Mouse (Mus musculus) lung, embryonic 15.5 days (tissue): ENCODE data around the gene Ccdc33. TPM values are rescaled to one million over a fixed set of nuclear protein-coding genes. Genes with fewer than 3 reads are reported as not detected.

Experiments
- ATAC-seq: fragments of 200-750 bp; cut with Nextera tagmentation; 2 replicates; pipeline ENCODE4 v1.8.0; 2017; ENCODE audit warnings: moderate number of reproducible peaks, borderline replicate concordance; ENCODE audit not compliant: low FRiP score, low TSS enrichment; ENCODE audit errors: extremely low read depth
- H3K27ac ChIP-seq: fragments of 300-500 bp; sonication (generic); 2 replicates; pipeline ENCODE4 v1.5.1; 2015; ENCODE audit warnings: moderate library complexity, mild to moderate bottlenecking, inconsistent platforms
- H3K27me3 ChIP-seq: fragments of 300-500 bp; sonication (generic); 2 replicates; pipeline ENCODE4 v1.6.1; 2015; ENCODE audit warnings: inconsistent platforms
- H3K36me3 ChIP-seq: fragments of 300-500 bp; sonication (generic); 2 replicates; pipeline ENCODE4 v1.6.1; 2015; ENCODE audit warnings: inconsistent platforms
- H3K4me1 ChIP-seq: fragments of 300-500 bp; sonication (generic); 2 replicates; pipeline ENCODE4 v1.6.1; 2015; ENCODE audit warnings: inconsistent platforms
- H3K4me2 ChIP-seq: fragments of 300-500 bp; sonication (generic); 2 replicates; pipeline ENCODE4 v1.6.1; 2015; ENCODE audit warnings: inconsistent platforms, mild to moderate bottlenecking, moderate library complexity
- H3K4me3 ChIP-seq: fragments of 300-500 bp; sonication (generic); 2 replicates; pipeline ENCODE4 v1.5.1; 2015; ENCODE audit warnings: mild to moderate bottlenecking, inconsistent platforms
- H3K9ac ChIP-seq: fragments of 300-500 bp; sonication (generic); 2 replicates; pipeline ENCODE4 v1.6.1; 2015; ENCODE audit warnings: inconsistent platforms
- H3K9me3 ChIP-seq: fragments of 300-500 bp; sonication (generic); 2 replicates; pipeline ENCODE4 v1.6.1; 2016; ENCODE audit warnings: inconsistent platforms
- WGBS: fragments of 180-500 bp; shearing (Covaris S2); methylation state at CpG from one replicate; pipeline ENCODE4 v1.1.7; 2015; 5-methylcytosine and 5-hydroxymethylcytosine counted together
- polyA plus RNA-seq: library from polyadenylated mRNA; unstranded; fragments of >200 nt; fragmentation: Nextera tagmentation; extraction: Ambion mirVana; gene quantifications from 2 replicates; pipeline ENCODE4 v1.2.1, GENCODE M21; 2015

Ccdc33 gene
- polyA plus RNA-seq = 0.05 and 0.16 TPM in 2 replicates

- Histone ChIP-seq H3K4me1 (peaks cover 15% of the 10 kb centered on the region), H3K9ac (no peak within 1 kb of the TSS), H3K27ac (no peak within 1 kb of the TSS), H3K9me3 (no peaks in the 10 kb centered on the region), H3K4me2 (no peak within 1 kb of the TSS), H3K4me3 (no peak within 1 kb of the TSS), H3K27me3 (peaks cover 6% of the 10 kb centered on the region), H3K36me3 (no peaks in the 10 kb centered on the region)
- 12% methylated on average over 2 of the region's 2 CpGs for WGBS
- no peak for ATAC-seq
These were observed at the start of gene Ccdc33 for GRCm38 (mm10) chr9:58118671-58119070. Ccdc33 (minus strand) TSS chr9:58118823.

- ATAC-seq = no peak
- no peak overlapping the region for H3K27ac ChIP-seq
- H3K36me3 ChIP-seq = no peaks in the 10 kb centered on the region
- H3K4me3 ChIP-seq = no peak overlapping the region
- H3K27me3 ChIP-seq = no peaks in the 10 kb centered on the region
- H3K9me3 ChIP-seq = no peaks in the 10 kb centered on the region
- no peak overlapping the region for H3K4me2 ChIP-seq
- H3K9ac ChIP-seq = no peak overlapping the region
- WGBS = 71% methylated on average over 1 of the region's 1 CpGs
- no peaks in the 10 kb centered on the region; the same call in 1 of the 2 replicates for H3K4me1 ChIP-seq
These were observed 47.2 kb upstream of the Ccdc33 start for GRCm38 (mm10) chr9:58165779-58166178.

DNA sequence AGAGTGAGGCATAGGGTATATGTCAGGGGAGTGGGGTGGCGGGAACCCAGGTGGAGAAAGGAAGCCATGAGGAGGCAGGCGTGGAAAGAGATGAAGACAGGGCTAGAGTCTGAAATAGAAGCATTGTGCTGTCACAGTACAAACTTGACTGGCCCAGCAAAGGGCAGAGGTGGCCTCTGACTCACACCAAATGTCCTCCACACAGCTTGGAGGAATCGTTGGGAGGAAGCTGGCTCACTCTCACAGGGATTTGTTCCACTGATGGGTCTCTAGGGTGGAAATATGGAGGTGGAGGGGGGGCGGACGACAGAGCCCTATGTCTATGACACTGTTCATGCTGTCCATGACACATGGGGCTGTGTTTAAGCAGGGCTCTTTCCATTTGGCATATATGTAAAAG lies 44.5 kb upstream of the Ccdc33 start:
- WGBS = 63% methylated on average over 5 of the region's 5 CpGs
- Histone ChIP-seq H3K4me1 (peaks cover 24% of the 10 kb centered on the region), H3K4me3 (no peak overlapping the region), H3K27ac (no peak overlapping the region), H3K9ac (no peak overlapping the region), H3K27me3 (no peaks in the 10 kb centered on the region), H3K4me2 (no peak overlapping the region), H3K36me3 (no peaks in the 10 kb centered on the region), H3K9me3 (no peaks in the 10 kb centered on the region)
- ATAC-seq = no peak

DNA sequence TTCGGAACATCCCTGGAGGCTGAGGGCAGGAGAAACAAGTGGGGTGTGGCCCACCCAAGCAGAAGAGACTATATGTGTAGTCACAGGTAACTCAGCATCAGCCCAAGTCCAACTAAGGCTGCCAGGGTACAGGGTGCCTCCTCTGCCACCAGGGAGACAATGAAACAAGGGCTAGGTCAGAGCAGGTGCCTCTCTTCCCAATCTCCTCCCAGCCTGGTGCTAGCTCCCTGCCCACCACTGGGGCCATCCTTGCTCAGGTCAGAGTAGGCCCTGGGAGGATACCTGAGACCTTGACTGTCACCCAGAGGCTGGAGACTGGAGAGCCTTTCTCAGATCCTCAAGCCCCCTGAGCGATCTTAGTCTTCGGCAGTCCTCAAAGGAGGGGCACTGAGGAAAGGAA lies 43.5 kb upstream of the Ccdc33 start:
- Histone ChIP-seq H3K36me3 (no peaks in the 10 kb centered on the region), H3K27ac (no peak overlapping the region), H3K9ac (no peak overlapping the region), H3K9me3 (no peaks in the 10 kb centered on the region), H3K4me3 (no peak overlapping the region), H3K4me1 (peaks cover 34% of the 10 kb centered on the region), H3K4me2 (no peak overlapping the region), H3K27me3 (no peaks in the 10 kb centered on the region)
- 88% methylated on average over 3 of the region's 3 CpGs for WGBS
- ATAC-seq = no peak

- Histone ChIP-seq H3K9ac (no peak overlapping the region), H3K9me3 (no peaks in the 10 kb centered on the region), H3K27me3 (no peaks in the 10 kb centered on the region), H3K36me3 (no peaks in the 10 kb centered on the region), H3K27ac (peak overlapping the region; percentile 97), H3K4me3 (no peak overlapping the region), H3K4me1 (peaks cover 53% of the 10 kb centered on the region), H3K4me2 (no peak overlapping the region)
- 53% methylated on average over 5 of the region's 5 CpGs for WGBS
- ATAC-seq = no peak
These were observed 41.7 kb upstream of the Ccdc33 start for GRCm38 (mm10) chr9:58160315-58160714.

- whole genome bisulfite sequencing = 20% methylated on average over 4 of the region's 4 CpGs
- ATAC-seq = no peak
- H3K27me3 ChIP-seq = no peaks in the 10 kb centered on the region
- peaks cover 57% of the 10 kb centered on the region for H3K4me1 ChIP-seq
- H3K4me3 ChIP-seq = no peak overlapping the region
- no peaks in the 10 kb centered on the region for H3K9me3 ChIP-seq
- peak overlapping the region; percentile 97 for H3K27ac ChIP-seq
- H3K4me2 ChIP-seq = no peak overlapping the region
- no peaks in the 10 kb centered on the region for H3K36me3 ChIP-seq
- no peak overlapping the region for H3K9ac ChIP-seq
These were observed 41.2 kb upstream of the Ccdc33 start for GRCm38 (mm10) chr9:58159855-58160254.

DNA sequence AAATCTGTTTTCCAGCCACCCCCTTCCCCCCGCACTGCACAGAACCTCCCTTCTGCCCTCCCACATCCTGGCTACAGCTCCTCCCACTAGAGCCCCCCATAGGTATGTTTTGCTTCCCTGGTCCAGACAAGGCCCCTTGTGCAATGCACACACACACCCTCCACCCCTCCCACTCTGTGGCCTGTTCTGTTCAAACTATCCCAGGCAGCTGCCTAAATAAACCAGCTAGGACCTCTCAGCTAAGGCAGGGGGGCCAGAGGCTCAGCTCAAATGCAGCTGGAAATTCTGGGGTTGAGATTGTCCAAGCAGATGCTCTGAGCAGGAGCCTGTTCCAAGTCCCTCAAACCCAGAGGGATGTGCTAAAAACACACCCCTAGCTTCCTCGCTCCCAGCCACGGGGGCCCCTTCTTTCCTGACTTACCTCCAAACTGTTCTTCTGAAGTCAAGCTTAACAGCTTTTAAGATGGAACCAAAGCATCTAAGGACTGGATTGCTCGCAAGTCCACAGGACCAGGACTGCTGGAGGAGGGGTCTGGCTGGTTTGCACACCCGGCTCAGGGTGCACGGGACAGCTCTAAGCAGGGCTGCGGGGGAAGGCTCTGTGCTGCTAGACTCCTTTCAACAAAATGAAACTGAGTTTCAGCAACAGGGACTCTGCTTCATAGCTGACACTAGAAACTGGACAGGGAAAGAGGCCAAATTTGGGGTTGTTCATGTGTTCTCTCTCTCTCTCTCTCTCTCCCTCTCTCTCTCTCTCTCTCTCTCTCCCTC lies 40.1 kb upstream of the Ccdc33 start:
- H3K27me3 ChIP-seq = no peaks in the 10 kb centered on the region
- whole genome bisulfite sequencing = 8% methylated on average over 7 of the region's 7 CpGs
- no peaks in the 10 kb centered on the region for H3K9me3 ChIP-seq
- peak overlapping the region; percentile 59 for H3K4me2 ChIP-seq
- H3K9ac ChIP-seq = peak overlapping the region; percentile 22
- peak overlapping the region; percentile 97 for H3K27ac ChIP-seq
- peak overlapping the region; percentile 29 for H3K4me3 ChIP-seq
- H3K4me1 ChIP-seq = peaks cover 67% of the 10 kb centered on the region
- no peaks in the 10 kb centered on the region for H3K36me3 ChIP-seq
- ATAC-seq = peak; percentile 83

DNA sequence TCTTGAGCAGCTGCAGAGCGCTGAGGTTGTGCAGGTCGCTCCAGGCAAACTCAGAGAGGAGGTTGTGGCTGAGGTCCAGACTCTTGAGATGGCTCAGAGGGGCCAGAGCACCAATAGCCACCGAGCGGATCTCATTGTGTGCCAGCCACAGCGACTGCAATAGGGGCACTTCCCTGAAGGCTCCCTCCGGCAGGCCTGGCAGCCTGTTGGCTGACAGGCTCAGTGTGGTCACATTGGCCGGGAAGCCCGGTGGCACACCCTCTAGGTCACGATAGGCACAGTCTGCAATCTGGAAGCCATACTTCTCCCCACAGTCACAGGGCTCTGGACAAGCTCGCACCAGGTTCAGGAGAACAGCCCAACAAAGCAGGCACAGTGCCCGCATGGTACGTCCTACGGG lies 39.2 kb upstream of the Ccdc33 start:
- no peaks in the 10 kb centered on the region for H3K9me3 ChIP-seq
- peak overlapping the region; percentile 23 for H3K9ac ChIP-seq
- ATAC-seq = no peak
- peak overlapping the region; percentile 97 for H3K27ac ChIP-seq
- peak overlapping the region; percentile 29 for H3K4me3 ChIP-seq
- WGBS = 49% methylated on average over 13 of the region's 13 CpGs
- H3K36me3 ChIP-seq = no peaks in the 10 kb centered on the region
- peaks cover 76% of the 10 kb centered on the region for H3K4me1 ChIP-seq
- no peaks in the 10 kb centered on the region for H3K27me3 ChIP-seq
- H3K4me2 ChIP-seq = peak overlapping the region; percentile 59

DNA sequence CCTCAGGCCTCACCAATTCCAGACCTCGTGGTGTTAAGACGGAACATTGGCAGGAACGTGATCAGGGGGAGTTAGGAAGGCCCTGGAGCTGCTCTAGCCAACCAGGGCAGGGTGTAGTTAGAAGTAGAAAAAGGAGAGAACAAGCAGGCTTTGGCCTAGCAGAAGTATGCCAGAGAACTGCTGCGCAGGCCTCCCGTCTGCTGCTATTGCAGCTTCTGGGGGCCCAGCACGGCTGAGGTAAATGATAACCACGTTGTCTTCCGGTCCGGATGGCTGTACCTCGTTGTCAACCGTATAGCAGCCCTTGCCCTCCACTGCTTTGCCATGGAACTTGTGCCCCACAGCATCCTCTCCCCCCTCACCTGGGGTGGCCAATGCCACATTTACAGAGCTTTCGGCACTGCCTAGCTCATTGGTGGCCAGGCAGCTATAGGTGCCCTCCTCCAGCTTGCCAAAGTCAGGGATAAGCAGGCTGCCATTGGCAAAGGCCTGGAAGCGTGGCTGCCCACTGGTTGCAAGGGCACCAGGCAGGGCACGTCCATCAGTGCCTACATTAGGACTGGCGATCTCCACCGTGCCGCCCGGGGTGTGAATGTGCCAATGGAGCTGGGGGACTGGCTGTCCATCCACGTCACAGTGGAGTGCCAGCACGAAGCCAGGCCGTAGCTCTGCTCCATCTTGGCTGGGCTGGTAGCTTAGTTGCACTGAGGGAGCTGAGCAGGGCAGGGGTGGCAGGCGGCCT lies 38.4 kb upstream of the Ccdc33 start:
- Histone ChIP-seq H3K27ac (peak overlapping the region; percentile 97; the same call in 1 of the 2 replicates), H3K36me3 (no peaks in the 10 kb centered on the region), H3K4me3 (peak overlapping the region; percentile 29), H3K4me1 (peaks cover 78% of the 10 kb centered on the region), H3K27me3 (no peaks in the 10 kb centered on the region), H3K4me2 (peak overlapping the region; percentile 59), H3K9ac (0 out of 2 replicates have a peak overlapping the region, but pooled peaks have one; percentile 8), H3K9me3 (no peaks in the 10 kb centered on the region)
- WGBS = 82% methylated on average over 22 of the region's 22 CpGs
- ATAC-seq = no peak

GRCm38 (mm10) chr9:58155366-58155765 lies 36.7 kb upstream of the Ccdc33 start:
- H3K36me3 ChIP-seq = no peaks in the 10 kb centered on the region
- peak overlapping the region; percentile 66 for H3K27ac ChIP-seq
- H3K4me2 ChIP-seq = peak overlapping the region; percentile 59
- peaks cover 76% of the 10 kb centered on the region for H3K4me1 ChIP-seq
- WGBS = 23% methylated on average over 3 of the region's 3 CpGs
- H3K9ac ChIP-seq = no peak overlapping the region
- peak; percentile 60; the same call in 1 of the 2 replicates for ATAC-seq
- H3K9me3 ChIP-seq = no peaks in the 10 kb centered on the region
- no peak overlapping the region for H3K4me3 ChIP-seq
- no peaks in the 10 kb centered on the region for H3K27me3 ChIP-seq

DNA sequence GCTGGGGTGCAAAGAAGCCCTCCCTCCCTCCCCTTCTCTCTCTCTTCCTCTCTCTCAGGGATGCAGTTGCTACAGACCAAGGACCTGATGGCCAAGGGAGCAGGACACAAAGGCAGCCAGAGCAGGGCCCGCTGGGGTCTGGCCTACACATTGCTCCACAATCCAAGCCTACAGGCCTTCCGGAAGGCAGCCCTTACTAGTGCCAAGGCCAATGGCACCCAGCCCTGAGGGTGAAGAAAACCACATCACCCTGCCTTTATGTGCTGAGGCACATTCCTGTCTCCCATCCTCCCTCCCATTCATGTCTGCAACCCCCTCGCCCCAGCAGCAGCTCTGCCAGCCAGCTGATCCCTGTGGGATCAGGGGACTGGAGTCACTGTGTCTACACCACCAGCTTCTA lies 34.5 kb upstream of the Ccdc33 start:
- Histone ChIP-seq H3K4me3 (no peak overlapping the region), H3K27ac (peak overlapping the region; percentile 66), H3K27me3 (no peaks in the 10 kb centered on the region), H3K4me1 (peaks cover 53% of the 10 kb centered on the region), H3K9me3 (no peaks in the 10 kb centered on the region), H3K9ac (no peak overlapping the region), H3K4me2 (no peak overlapping the region), H3K36me3 (no peaks in the 10 kb centered on the region)
- 69% methylated on average over 3 of the region's 3 CpGs for WGBS
- no peak for ATAC-seq

DNA sequence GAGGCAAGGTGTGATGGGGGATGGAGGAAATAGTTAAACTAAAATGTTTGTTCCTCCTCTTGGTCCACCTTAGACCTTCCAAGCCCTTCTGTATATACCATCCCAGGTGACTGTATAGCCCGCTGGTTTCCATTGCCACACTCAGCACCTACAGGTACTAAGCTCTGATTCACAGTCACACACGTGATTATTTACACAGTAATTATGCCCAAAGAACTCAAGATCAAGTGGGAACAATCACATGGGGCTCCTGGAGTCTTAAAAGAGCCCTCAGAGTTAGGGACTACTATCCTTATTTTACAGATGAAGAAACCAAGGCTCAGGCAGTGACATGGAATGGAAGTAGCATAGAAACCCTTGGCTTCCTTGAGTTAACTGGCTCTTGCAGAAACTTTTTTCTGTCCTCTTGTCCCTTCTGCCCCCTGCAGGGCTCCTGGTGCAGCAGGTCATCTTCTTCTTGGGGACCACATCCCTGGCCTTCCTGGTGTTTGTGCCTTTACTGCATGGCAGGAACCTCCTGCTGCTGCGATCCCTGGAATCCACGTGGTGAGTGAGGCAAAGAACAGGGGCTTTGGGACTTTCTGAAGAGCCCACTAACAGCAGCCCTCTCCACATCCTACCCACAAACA lies 32.2 kb upstream of the Ccdc33 start:
- whole genome bisulfite sequencing = 50% methylated on average over 4 of the region's 4 CpGs
- no peak overlapping the region for H3K27ac ChIP-seq
- no peak overlapping the region for H3K4me3 ChIP-seq
- H3K9me3 ChIP-seq = no peaks in the 10 kb centered on the region
- H3K36me3 ChIP-seq = no peaks in the 10 kb centered on the region
- no peak overlapping the region for H3K9ac ChIP-seq
- no peak for ATAC-seq
- H3K27me3 ChIP-seq = no peaks in the 10 kb centered on the region
- H3K4me1 ChIP-seq = peaks cover 31% of the 10 kb centered on the region
- no peak overlapping the region for H3K4me2 ChIP-seq
